Mouse (Mus musculus): Measurements from ENCODE around the gene Slc1a4.

DNA sequence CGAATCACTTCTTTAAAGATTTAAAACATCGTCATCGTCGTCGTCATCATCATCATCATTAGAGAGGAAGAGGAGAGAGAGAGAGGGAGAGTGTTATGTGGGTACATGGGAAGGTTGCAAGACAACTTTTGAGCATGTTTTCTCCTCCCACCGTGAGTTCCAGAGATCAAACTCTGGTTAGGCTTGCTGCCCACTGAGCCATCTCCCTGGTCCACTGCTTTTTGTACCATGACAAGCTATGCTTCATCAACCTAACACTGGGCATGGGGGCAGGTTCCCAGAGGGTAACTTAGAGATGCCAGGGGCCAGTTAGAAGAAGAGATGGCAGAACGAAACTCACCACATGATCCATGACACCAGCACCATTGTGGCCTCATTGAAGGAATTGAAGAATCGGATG lies 18.9 kb downstream of the Slc1a4 start:
- TF ChIP-seq POLR2A (IDR thresholded peaks at IDR 0.05; ENCODE audit: insufficient read length, low read depth): no peak
- TF ChIP-seq USF1 (IDR thresholded peaks at IDR 0.05; ENCODE audit: low read depth): no peak
- TF ChIP-seq E2F4 (IDR thresholded peaks at IDR 0.05; ENCODE audit: insufficient read depth): no peak
- no peak for TF ChIP-seq MYOG (IDR thresholded peaks at IDR 0.05; ENCODE audit: control insufficient read depth in 1 of 3, insufficient read depth in 1 of 3, insufficient read length in 2 of 3, low read depth in 2 of 3)
- no peak for TF ChIP-seq MAX (IDR thresholded peaks at IDR 0.05; ENCODE audit: low read depth)
- no peak for TF ChIP-seq POLR2AphosphoS2 (IDR thresholded peaks at IDR 0.05; ENCODE audit: insufficient read length, low read depth)
- TF ChIP-seq MYOD1 (IDR thresholded peaks at IDR 0.05; ENCODE audit: control insufficient read depth in 1 of 3, insufficient read length in 2 of 3, low read depth in 2 of 3): no peak
- TF ChIP-seq REST (IDR thresholded peaks at IDR 0.05; ENCODE audit: insufficient read depth, insufficient read length): no peak
- no peak for TF ChIP-seq CEBPB (IDR thresholded peaks at IDR 0.05; ENCODE audit: insufficient read depth, poor library complexity, severe bottlenecking)

All from myocyte (in vitro differentiated cells).